Mouse (Mus musculus): Measurements from ENCODE around the gene Fpgs. TPM values are rescaled to one million over a fixed set of nuclear protein-coding genes. Genes with fewer than 3 reads are reported as not detected.

Gene Fpgs
- polyA plus RNA-seq, 1 experiment from 2014 or later: 15.3 TPM

DNA sequence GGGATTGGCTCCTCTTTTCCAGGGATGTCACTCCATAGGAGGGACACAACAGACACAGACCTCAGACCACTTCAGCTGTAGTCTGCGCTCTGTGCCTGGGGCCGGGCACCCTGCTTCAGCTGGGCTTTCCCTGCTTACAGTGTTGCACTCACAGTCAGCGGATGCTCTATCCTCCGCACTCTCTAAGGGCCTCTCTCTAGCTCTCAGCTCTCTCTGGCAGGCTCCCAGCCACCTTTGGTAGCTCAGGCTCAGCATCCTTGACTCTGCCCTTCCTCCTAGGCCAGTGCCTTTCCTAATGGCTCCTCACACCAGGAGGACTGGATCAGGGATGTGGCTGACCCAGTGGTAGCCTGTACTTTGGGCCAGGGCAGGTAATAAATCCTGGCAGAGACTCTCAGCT lies 28.0 kb upstream of the Fpgs start:
- no peak for ATAC-seq (ENCODE audit: low FRiP score, low TSS enrichment)
- 0 out of 2 replicates have a peak overlapping the region, but pooled peaks have one; percentile 26 for H3K9ac ChIP-seq (replicated peaks; ENCODE audit: low read length)
- H3K27me3 ChIP-seq (ENCODE audit: control insufficient read depth, insufficient read depth, low read length): no peaks in the 10 kb centered on the region
- WGBS: 70% methylated on average over 4 of the region's 4 CpGs
- no peaks in the 10 kb centered on the region for H3K36me3 ChIP-seq (ENCODE audit: control insufficient read depth, insufficient read depth, low read length)
- H3K27ac ChIP-seq (replicated peaks; ENCODE audit: low read depth, low read length): no peak overlapping the region
- H3K9me3 ChIP-seq (ENCODE audit: control insufficient read depth, low read length): no peaks in the 10 kb centered on the region
- no peak overlapping the region for H3K4me2 ChIP-seq (ENCODE audit: low read length)
- 0 out of 2 replicates have a peak, but pooled peaks cover 2% of the 10 kb centered on the region for H3K4me1 ChIP-seq (ENCODE audit: control insufficient read depth, insufficient read depth, low read length)
- no peak for DNase-seq
- H3K4me3 ChIP-seq (replicated peaks; ENCODE audit: low read depth, low read length): no peak overlapping the region

DNA sequence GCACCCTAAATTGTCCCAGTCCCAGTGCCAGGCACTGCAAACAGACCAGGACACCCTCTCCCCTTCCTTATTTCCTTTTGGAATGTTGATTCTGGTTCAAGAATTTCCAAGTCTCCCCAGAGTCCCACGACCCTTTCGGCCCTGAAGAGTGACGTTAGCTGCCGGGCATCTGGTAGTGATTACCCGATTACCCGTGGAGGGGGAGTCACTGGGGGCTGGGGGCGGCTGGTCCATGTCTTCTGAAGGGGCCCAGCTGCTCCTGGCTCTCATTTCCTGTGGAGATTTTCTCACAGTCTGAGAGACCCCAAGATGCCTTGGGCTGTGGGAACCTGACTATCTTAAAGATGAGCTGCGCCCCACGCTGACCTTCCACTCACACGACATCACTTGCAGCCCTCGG lies 26.9 kb upstream of the Fpgs start:
- WGBS: 68% methylated on average over 11 of the region's 11 CpGs
- ATAC-seq (ENCODE audit: low FRiP score, low TSS enrichment) (no peak), DNase-seq (no peak)
- Histone ChIP-seq H3K4me1 (ENCODE audit: control insufficient read depth, insufficient read depth, low read length) (0 out of 2 replicates have a peak, but pooled peaks cover 3% of the 10 kb centered on the region), H3K27me3 (ENCODE audit: control insufficient read depth, insufficient read depth, low read length) (no peaks in the 10 kb centered on the region), H3K27ac (replicated peaks; ENCODE audit: low read depth, low read length) (no peak overlapping the region), H3K36me3 (ENCODE audit: control insufficient read depth, insufficient read depth, low read length) (no peaks in the 10 kb centered on the region), H3K4me2 (ENCODE audit: low read length) (no peak overlapping the region), H3K9me3 (ENCODE audit: control insufficient read depth, low read length) (no peaks in the 10 kb centered on the region), H3K4me3 (replicated peaks; ENCODE audit: low read depth, low read length) (no peak overlapping the region), H3K9ac (replicated peaks; ENCODE audit: low read length) (no peak overlapping the region)

DNA sequence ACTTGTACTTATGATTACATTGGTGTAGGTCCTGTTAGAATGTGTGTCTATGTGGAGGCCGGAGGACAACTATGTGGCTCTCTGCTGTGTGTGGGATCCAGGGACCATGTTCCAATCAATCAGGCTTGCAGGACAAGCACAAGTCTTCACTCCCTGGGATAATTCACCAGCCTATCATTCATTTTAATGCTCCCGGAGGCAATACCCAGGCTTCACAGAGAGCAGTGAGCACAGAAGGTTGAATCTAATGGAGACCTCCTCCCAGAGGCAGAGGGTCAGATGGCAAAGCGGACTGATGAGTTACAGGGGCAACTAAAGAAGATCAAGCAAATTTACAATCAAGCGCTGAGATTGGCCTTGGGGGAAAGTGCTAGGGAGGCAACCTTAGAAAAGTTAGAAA lies 25.6 kb upstream of the Fpgs start:
- Histone ChIP-seq H3K27me3 (ENCODE audit: control insufficient read depth, insufficient read depth, low read length) (no peaks in the 10 kb centered on the region), H3K36me3 (ENCODE audit: control insufficient read depth, insufficient read depth, low read length) (no peaks in the 10 kb centered on the region), H3K4me3 (replicated peaks; ENCODE audit: low read depth, low read length) (no peak overlapping the region), H3K4me2 (ENCODE audit: low read length) (peak overlapping the region; percentile 15), H3K27ac (replicated peaks; ENCODE audit: low read depth, low read length) (no peak overlapping the region), H3K9me3 (ENCODE audit: control insufficient read depth, low read length) (no peaks in the 10 kb centered on the region), H3K9ac (replicated peaks; ENCODE audit: low read length) (no peak overlapping the region), H3K4me1 (ENCODE audit: control insufficient read depth, insufficient read depth, low read length) (0 out of 2 replicates have a peak, but pooled peaks cover 3% of the 10 kb centered on the region)
- DNase-seq (no peak), ATAC-seq (ENCODE audit: low FRiP score, low TSS enrichment) (no peak)
- WGBS: 81% methylated on average over 4 of the region's 4 CpGs

DNA sequence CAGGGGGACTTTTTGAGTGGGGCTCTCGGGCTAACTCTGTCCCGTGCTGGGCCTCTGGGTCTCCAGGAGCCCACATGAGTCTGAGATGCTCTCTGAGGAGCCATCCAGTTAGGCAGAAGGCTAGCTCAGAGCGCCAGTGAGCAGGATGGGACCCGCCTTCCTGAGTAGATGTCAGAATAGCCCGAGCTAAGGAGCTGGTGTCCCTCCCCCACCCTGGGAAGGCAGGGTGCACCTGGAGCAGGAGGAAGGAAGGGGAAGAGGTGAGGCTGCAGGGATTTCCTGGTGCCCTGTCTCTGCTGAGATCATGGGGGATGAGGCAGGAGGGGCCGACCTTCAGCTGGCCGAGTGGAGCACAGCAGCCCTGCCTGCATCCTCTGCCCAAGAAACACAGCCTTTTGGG lies 24.5 kb upstream of the Fpgs start:
- Histone ChIP-seq H3K27ac (replicated peaks; ENCODE audit: low read depth, low read length) (no peak overlapping the region), H3K27me3 (ENCODE audit: control insufficient read depth, insufficient read depth, low read length) (no peaks in the 10 kb centered on the region), H3K4me1 (ENCODE audit: control insufficient read depth, insufficient read depth, low read length) (0 out of 2 replicates have a peak, but pooled peaks cover 3% of the 10 kb centered on the region), H3K4me3 (replicated peaks; ENCODE audit: low read depth, low read length) (no peak overlapping the region), H3K9me3 (ENCODE audit: control insufficient read depth, low read length) (no peaks in the 10 kb centered on the region), H3K4me2 (ENCODE audit: low read length) (peak overlapping the region; percentile 19; the same call in 1 of the 2 replicates), H3K36me3 (ENCODE audit: control insufficient read depth, insufficient read depth, low read length) (no peaks in the 10 kb centered on the region), H3K9ac (replicated peaks; ENCODE audit: low read length) (no peak overlapping the region)
- no peak for DNase-seq
- 64% methylated on average over 7 of the region's 7 CpGs for WGBS
- no peak for ATAC-seq (ENCODE audit: low FRiP score, low TSS enrichment)

DNA sequence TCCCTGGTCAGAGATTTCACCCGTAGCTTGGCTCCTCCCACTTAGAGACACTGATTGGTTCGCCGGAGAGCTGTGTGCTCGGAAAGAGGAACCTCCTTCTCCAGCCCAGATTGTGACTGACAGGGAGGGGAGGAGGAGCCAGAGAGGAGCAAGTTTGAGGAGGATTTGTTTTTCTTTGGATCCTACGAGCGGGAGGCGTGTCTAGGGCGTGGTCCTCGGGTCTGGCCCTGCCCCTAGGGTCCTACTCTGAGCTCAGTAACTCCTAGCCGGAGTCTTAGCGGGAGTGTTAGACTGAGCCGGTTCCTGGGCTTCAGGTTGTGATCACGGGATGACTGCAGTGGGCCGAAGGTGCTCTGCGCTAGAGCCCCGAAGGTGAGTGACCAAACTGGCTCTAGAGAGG lies 23.5 kb upstream of the Fpgs start:
- Histone ChIP-seq H3K9me3 (ENCODE audit: control insufficient read depth, low read length) (no peaks in the 10 kb centered on the region), H3K4me3 (replicated peaks; ENCODE audit: low read depth, low read length) (peak overlapping the region; percentile 25), H3K4me1 (ENCODE audit: control insufficient read depth, insufficient read depth, low read length) (0 out of 2 replicates have a peak, but pooled peaks cover 3% of the 10 kb centered on the region), H3K27ac (replicated peaks; ENCODE audit: low read depth, low read length) (no peak overlapping the region), H3K27me3 (ENCODE audit: control insufficient read depth, insufficient read depth, low read length) (no peaks in the 10 kb centered on the region), H3K4me2 (ENCODE audit: low read length) (peak overlapping the region; percentile 51), H3K36me3 (ENCODE audit: control insufficient read depth, insufficient read depth, low read length) (no peaks in the 10 kb centered on the region), H3K9ac (replicated peaks; ENCODE audit: low read length) (no peak overlapping the region)
- ATAC-seq (ENCODE audit: low FRiP score, low TSS enrichment) (peak; percentile 90), DNase-seq (peak; percentile 91)
- WGBS: under 1% methylated on average over 16 of the region's 16 CpGs

DNA sequence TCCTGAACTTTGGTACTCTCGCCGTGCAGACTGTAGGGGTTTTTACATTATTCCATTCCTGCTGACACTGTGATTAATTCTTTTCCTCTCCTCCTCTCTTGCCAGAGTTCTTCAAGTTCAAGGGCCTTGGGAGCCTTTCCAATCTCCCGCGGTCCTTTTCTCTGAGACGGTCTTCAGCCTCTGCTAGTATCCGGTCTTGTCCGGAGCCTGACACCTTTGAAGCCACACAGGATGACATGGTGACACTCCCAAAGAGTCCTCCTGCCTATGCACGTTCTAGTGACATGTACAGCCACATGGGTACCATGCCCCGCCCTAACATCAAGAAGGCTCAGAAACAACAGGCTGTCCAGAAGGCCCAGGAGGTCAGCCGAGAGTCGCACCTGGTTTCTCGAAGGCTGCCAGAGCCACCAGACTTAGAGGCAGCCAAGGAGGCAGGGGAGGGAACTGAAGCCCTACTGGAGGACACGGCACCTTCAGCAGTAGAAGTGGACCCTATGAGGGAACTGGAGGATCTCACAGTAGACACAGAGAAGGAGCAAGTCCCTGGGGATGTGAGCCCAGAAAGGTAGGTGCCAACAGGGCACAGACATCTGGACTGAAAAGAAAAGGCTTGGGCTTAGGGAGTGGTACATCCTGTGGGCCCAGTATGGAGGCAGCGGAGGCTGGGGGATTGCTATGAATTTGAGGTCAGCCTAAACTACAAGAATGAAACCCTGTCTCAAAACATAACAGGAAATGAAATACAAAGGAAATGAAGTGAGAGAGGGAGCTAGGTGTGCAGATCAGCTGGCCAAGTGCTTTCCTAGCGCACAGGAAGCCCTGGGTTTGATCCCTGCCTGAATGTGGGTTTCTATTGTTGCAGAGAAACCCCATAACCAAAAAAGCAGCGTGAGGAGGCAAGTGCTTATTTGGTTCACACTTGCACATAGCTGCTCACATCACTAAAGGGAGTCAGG lies 21.2 kb upstream of the Fpgs start:
- Histone ChIP-seq H3K9me3 (ENCODE audit: control insufficient read depth, low read length) (no peaks in the 10 kb centered on the region), H3K9ac (replicated peaks; ENCODE audit: low read length) (no peak overlapping the region), H3K27me3 (ENCODE audit: control insufficient read depth, insufficient read depth, low read length) (no peaks in the 10 kb centered on the region), H3K27ac (replicated peaks; ENCODE audit: low read depth, low read length) (no peak overlapping the region), H3K4me3 (replicated peaks; ENCODE audit: low read depth, low read length) (no peak overlapping the region), H3K4me2 (ENCODE audit: low read length) (no peak overlapping the region), H3K36me3 (ENCODE audit: control insufficient read depth, insufficient read depth, low read length) (no peaks in the 10 kb centered on the region), H3K4me1 (ENCODE audit: control insufficient read depth, insufficient read depth, low read length) (0 out of 2 replicates have a peak, but pooled peaks cover 3% of the 10 kb centered on the region)
- WGBS: 86% methylated on average over 16 of the region's 16 CpGs
- DNase-seq (no peak), ATAC-seq (ENCODE audit: low FRiP score, low TSS enrichment) (no peak)

DNA sequence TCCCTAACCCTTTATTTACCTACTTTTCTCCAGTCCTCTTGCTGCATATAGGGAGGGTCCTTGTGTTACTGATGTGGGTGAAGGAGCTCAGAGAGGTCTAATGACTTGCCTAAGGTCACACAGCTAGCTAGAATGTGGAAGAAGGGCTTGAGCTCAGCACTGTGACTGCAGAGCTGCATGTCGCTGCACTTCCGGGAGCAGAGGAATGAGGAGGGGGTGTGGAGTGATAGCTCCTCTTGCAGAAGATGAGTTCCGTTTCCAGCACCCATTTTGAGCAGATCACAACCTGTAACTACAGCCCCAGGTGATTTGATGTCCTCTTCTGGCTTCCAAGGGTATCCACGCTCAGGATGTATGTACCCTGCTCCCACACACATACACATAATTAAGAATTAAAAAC lies 20.2 kb upstream of the Fpgs start:
- ATAC-seq (ENCODE audit: low FRiP score, low TSS enrichment) (no peak), DNase-seq (no peak)
- Histone ChIP-seq H3K27me3 (ENCODE audit: control insufficient read depth, insufficient read depth, low read length) (no peaks in the 10 kb centered on the region), H3K4me2 (ENCODE audit: low read length) (no peak overlapping the region), H3K27ac (replicated peaks; ENCODE audit: low read depth, low read length) (no peak overlapping the region), H3K4me1 (ENCODE audit: control insufficient read depth, insufficient read depth, low read length) (0 out of 2 replicates have a peak, but pooled peaks cover 3% of the 10 kb centered on the region), H3K4me3 (replicated peaks; ENCODE audit: low read depth, low read length) (no peak overlapping the region), H3K9ac (replicated peaks; ENCODE audit: low read length) (no peak overlapping the region), H3K9me3 (ENCODE audit: control insufficient read depth, low read length) (no peaks in the 10 kb centered on the region), H3K36me3 (ENCODE audit: control insufficient read depth, insufficient read depth, low read length) (no peaks in the 10 kb centered on the region)
- 80% methylated on average over 4 of the region's 4 CpGs for WGBS

DNA sequence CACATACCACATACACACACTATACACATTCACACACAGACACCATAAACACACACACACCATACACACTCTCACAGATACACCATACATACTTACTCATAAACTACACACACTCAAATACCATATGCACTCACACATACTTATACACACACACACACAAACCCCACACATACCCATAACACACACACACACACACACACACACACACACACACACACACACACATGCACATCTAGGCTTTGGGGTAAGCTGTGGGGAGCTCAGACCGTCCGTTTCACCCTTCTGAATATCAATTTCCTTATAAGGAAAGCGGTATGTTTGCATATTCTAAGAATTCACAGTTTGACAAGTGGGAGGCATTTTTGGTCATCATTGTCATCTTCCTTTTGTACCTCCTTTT lies 18.6 kb upstream of the Fpgs start:
- no peak overlapping the region for H3K4me3 ChIP-seq (replicated peaks; ENCODE audit: low read depth, low read length)

DNA sequence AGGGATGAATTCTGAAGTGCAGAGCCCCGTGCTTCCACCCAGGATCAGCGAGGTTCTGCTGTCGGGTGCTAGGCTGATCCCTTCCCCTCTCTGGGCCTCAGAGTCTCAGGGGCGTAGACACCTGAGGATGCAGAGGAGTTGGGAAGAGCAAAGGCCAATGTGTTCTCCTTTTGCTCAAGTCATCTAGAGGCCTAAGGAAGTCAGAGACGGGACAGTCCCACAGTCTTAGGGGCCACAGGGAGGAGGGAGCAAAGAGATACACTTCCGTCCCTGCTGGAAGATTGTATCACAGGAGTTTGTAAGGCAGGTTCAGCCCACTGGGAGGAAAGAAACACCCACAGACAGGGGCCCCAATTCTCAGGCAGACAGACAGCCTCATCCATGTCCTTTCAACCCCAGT lies 18.1 kb upstream of the Fpgs start:
- Histone ChIP-seq H3K9me3 (ENCODE audit: control insufficient read depth, low read length) (no peaks in the 10 kb centered on the region), H3K27ac (replicated peaks; ENCODE audit: low read depth, low read length) (no peak overlapping the region), H3K9ac (replicated peaks; ENCODE audit: low read length) (no peak overlapping the region), H3K4me2 (ENCODE audit: low read length) (no peak overlapping the region), H3K4me1 (ENCODE audit: control insufficient read depth, insufficient read depth, low read length) (0 out of 2 replicates have a peak, but pooled peaks cover 2% of the 10 kb centered on the region), H3K4me3 (replicated peaks; ENCODE audit: low read depth, low read length) (no peak overlapping the region), H3K36me3 (ENCODE audit: control insufficient read depth, insufficient read depth, low read length) (no peaks in the 10 kb centered on the region), H3K27me3 (ENCODE audit: control insufficient read depth, insufficient read depth, low read length) (no peaks in the 10 kb centered on the region)
- DNase-seq: no peak
- 68% methylated on average over 6 of the region's 6 CpGs for WGBS
- ATAC-seq (ENCODE audit: low FRiP score, low TSS enrichment): no peak

More for the DNA sequence above, 18.6 kb upstream of the Fpgs start:
- Histone ChIP-seq H3K9me3 (ENCODE audit: control insufficient read depth, low read length) (no peaks in the 10 kb centered on the region), H3K4me2 (ENCODE audit: low read length) (no peak overlapping the region), H3K9ac (replicated peaks; ENCODE audit: low read length) (no peak overlapping the region), H3K4me1 (ENCODE audit: control insufficient read depth, insufficient read depth, low read length) (0 out of 2 replicates have a peak, but pooled peaks cover 3% of the 10 kb centered on the region), H3K36me3 (ENCODE audit: control insufficient read depth, insufficient read depth, low read length) (no peaks in the 10 kb centered on the region), H3K27me3 (ENCODE audit: control insufficient read depth, insufficient read depth, low read length) (no peaks in the 10 kb centered on the region), H3K27ac (replicated peaks; ENCODE audit: low read depth, low read length) (no peak overlapping the region)
- 81% methylated on average over 3 of the region's 3 CpGs for WGBS
- no peak for ATAC-seq (ENCODE audit: low FRiP score, low TSS enrichment)
- DNase-seq: no peak

Measured in midbrain, embryonic 14.5 days (tissue).